Mouse (Mus musculus) layer of hippocampus, adult 9-11 months (tissue): ENCODE results near the gene Adgrf3.

Source experiments
- DNase-seq: peaks from one replicate; pipeline ENCODE4 v3.0.0; 2022

Gene Adgrf3

GRCm38 (mm10) chr5:30201521-30201920, 4.0 kb downstream of the Adgrf3 start:
- DNase-seq, result peak; percentile 38

DNA sequence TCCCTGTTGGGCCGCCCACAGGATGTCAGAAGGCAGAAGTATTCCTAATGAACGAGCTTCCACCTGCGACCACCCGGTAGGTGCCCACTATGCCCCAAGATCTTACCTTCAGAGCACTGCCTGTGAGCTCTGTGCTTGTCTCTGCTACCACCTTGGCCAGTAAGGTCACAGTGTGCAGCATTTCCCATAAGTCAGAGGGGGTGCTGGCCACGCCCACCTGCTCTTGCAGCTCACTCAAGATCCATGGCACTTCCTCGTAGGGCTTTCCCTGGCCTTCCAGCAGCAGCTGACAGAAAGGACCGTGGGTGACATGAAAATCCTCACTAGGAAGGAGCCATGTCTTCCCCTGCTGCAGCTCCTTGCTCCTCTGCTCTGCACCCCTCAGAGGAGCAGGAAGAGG, 7.3 kb downstream of the Adgrf3 start:
- DNase-seq, result no peak

- no peak for DNase-seq
Measured at GRCm38 (mm10) chr5:30195340-30195739, 10.2 kb downstream of the Adgrf3 start.

DNA sequence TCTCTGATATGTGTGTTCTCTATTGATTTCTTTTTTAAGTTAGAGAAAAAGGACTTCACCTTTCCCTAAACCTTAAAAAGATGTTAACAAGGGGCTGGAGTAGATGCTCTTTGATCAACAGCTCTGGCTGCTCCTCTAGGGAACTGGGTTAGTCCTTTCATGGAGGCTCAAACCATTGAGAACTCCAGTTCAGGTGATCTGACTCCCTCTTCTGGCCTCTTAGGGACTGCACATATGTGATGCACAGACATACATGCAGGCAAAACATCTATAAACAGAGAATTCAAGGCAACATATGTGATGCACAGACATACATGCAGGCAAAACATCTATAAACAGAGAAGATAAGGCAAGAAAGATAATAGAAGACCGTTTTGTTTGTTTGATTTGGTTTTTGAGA, 13.1 kb downstream of the Adgrf3 start:
- DNase-seq, result no peak

DNA sequence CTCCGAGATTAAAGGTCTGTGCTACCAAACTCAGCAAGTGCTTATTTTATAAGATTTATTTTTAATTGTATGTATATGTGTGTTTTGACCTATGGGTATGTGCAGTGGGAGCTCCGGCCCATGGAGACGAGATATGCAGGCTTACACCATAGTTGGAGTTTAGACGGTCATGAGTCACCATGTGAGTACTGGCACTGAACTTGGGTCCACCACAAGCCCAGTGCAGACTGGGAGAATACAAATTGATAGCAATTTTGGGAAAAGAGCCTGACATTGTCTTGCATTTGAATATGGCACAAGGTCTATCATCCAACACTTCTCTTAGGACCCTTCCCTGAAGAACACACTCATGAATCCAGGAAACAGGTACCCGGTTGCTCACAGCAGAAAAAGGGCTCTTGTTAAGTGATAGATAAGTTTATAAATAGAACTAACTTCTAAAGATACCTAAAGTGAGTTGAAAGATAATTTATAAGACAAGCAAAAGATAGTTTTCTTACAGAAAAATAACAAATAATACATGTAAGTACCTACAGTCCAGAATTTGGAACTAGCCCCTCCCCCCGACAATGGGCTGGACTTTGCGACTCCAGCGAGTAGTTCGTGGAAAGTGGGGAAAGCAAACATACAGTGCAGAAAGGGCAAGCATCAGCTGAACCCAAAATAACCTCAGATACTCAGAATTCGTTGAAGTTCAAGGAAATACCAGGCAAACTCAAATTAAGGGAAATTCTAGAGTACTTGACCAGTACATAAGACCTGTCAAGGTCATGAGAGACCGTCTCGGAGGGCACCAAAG, 17.6 kb downstream of the Adgrf3 start:
- DNase-seq, result no peak

GRCm38 (mm10) chr5:30175811-30176210, 29.7 kb downstream of the Adgrf3 start:
- DNase-seq, result no peak

GRCm38 (mm10) chr5:30172931-30173692, 32.4 kb downstream of the Adgrf3 start:
- no peak for DNase-seq

- peak; percentile 19 for DNase-seq
Measured at GRCm38 (mm10) chr5:30172115-30172514, 33.4 kb downstream of the Adgrf3 start.

- no peak for DNase-seq
Measured at GRCm38 (mm10) chr5:30170303-30170940, 35.1 kb downstream of the Adgrf3 start.

DNA sequence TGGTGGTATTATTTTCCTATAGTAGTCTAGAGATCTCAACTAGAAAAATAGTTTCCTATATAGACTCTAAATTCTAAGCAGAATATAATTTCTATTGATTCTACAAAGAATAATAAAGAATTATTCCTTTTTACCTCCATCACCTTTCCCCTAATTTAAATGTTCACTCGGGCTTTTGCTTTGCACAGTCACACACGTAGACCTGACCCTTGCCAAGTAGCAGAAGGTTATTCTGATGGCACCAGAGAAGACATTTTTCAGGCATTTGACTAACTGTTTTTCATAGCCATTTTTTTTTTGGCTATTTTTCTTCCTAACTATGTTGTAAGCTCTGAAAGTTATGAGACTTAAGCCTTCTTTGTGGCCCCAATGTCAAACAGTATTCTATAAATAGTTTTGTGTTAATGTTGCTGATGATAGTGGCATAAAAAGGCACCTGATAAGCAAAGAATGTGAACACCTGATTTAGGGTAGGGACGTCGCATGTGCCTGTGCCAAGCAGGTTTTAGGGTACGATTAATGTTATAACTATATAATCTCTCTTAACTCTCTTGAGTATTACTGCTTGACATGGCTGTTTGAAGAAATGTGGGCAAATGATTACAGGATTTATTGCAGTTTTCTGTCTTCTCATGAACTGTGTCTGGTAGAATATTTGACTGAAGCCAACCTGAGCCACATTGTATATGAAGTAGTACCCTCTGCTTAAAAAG, 40.1 kb downstream of the Adgrf3 start:
- no peak for DNase-seq

DNA sequence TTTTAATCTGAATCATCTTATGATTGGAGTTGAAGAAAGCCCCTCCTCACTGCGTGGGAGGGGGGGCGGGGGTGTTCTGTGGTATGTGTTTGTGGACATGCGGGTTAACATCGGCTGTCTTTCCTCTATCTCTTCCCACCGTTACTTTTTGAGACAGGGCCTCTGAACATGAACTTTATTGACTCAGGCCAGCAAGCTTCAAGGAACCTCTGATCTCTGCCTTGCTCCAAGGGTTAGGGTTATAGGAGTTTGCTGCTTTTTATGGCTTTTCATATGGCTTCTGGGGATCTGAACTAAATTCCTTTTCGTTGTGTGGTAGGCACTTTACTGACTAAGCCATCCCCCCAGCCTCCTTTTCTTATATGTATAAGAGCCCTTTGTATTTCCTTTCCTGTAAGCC, 43.2 kb downstream of the Adgrf3 start:
- DNase-seq, result no peak

DNA sequence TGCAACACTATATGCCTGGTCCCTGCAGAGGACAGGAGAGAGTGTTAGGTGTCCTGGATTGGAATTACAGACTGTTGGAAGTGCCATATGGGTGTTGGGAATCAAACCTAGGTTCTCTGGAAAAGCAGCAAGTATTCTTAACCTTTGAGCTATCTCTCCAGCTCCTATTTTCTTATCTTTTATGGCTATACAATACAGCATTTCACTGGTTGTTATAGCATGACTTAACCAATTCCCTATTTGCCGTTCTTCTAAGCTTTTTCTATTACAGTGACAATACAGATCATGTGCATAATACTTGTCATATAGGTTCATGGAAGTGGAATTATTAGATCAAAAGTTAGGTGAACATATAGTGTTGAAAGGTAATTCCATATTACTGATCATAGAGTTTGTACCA, 43.7 kb downstream of the Adgrf3 start:
- DNase-seq, result no peak

GRCm38 (mm10) chr5:30159601-30160000, 45.9 kb downstream of the Adgrf3 start:
- peak; percentile 21 for DNase-seq

- DNase-seq, result no peak
Measured at GRCm38 (mm10) chr5:30155821-30156629, 49.5 kb downstream of the Adgrf3 start.

DNA sequence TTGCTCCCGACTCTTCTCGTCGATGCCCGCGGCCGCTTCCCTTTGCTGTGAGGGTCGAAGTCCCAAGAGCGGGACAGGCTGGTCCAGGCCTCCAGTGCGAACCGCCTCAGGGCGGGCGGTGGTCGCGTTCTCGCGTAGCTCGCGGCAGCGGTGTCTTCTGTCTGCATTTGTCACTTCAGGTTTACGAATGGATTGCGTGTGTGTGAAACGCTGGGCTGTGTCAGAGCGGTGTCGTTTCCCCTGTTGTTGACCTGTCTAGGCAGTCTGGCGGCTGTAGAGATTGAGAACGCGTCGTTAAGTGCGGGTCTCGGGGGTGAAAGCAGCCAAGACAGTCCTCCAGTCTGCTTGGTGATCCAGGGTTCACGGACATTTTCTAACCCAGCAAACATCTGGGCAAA, 50.1 kb downstream of the Adgrf3 start:
- DNase-seq, result no peak

DNA sequence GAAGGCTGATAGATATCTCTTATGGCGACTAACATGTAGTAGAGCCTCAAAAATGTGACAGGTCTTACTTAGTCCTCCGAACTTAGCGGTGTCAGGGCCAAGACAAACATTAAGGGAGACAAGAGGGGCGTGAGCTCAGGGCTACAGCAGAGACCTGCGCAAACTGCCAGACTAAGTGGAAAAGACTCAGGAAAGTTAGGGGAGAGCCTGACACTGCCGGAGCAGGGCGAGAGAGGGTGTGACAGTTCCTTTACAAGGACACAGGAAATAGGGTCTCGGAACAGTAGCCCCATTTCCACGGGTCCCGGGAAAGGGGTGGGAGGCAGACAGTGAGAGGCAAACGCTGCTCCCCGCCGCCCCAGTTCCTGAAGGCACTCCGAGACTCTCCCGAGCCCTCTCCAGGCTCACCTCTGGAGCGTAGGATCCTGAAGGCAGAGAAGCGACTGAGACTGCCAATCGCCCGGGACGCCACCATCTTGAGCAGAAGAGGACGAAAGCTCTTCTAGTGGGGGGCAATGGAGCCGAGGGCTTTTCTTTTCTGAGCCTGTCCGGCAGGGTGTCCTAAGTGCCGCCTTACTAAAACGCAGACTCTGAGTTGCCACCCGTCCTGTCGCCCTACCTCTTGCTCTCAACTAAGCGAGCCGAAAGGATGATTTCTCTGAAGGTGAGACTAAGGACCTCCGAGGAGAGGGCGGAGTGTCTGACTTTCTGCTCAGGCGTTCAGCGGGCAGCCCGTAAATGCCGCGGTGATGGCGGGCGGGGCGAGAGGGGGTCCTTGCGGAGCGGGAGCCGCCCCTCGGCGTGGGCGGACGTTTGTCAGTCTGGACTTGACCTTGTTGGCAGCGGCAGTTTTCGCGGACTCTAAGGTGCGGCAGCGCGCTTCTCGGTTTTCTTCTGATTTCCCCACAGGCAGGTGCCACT, 50.8 kb downstream of the Adgrf3 start, which contains the start of the genes Hadha and Hadhb:
TSS of gene Hadha (minus strand) at position 689 of the 921 bp plus-strand sequence.
TSS of gene Hadhb (plus strand) at position 775 of the 921 bp plus-strand sequence.
- DNase-seq, result peak; percentile 92

GRCm38 (mm10) chr5:30154013-30154412, 51.5 kb downstream of the Adgrf3 start:
- DNase-seq, result no peak

GRCm38 (mm10) chr5:30153222-30153621, 52.3 kb downstream of the Adgrf3 start:
- no peak for DNase-seq

- no peak for DNase-seq
Measured at GRCm38 (mm10) chr5:30152413-30152812, 53.1 kb downstream of the Adgrf3 start.

DNA sequence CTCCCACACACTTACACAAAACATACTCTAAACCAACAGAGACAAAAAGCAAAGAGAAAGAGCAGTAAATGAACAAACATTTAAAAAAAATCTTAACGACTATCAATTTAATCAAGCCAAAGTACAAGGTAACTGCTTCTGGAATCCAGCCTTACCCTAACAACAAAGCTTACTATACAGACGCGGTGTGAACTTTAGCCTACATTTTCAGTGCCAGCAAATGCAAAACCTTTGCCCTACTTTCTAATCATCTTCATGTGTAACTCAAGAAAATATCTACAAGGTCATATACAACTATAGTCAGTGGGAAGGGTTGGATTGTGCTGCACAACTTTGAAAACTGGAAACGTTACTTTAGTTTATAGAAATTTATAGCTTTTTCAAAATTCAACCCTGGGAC, 53.5 kb downstream of the Adgrf3 start:
- DNase-seq, result no peak
